Mouse (Mus musculus): ENCODE data around the gene Rab9b. TPM values are rescaled to one million over a fixed set of nuclear protein-coding genes. Genes with fewer than 3 reads are reported as not detected.

The Rab9b gene
- polyA plus RNA-seq (2014; fragmentation: Illumina TruSeq; extraction: RNeasy Lipid Tissue Mini Kit (QIAGEN cat#74804); ENCODE audit: low replicate concordance): 0.15 TPM

GRCm38 (mm10) chrX:136868061-136869040, at the start of gene Rab9b:
Gene Rab9b, minus strand, starts transcription at chrX:136868755.

GRCm38 (mm10) chrX:136822371-136822770, 46.2 kb downstream of the Rab9b start, which contains the start of gene Plp1:
Gene Plp1, plus strand, starts transcription at chrX:136822671.

Other genes with a start within 250 kb of the Rab9b start
- gene Tceal1, start 160.8 kb downstream of the Rab9b start, polyA plus RNA-seq (2014; fragmentation: Illumina TruSeq; extraction: RNeasy Lipid Tissue Mini Kit (QIAGEN cat#74804); ENCODE audit: low replicate concordance): 3.7 TPM
- gene Morf4l2, start 125.1 kb downstream of the Rab9b start, polyA plus RNA-seq (2014; fragmentation: Illumina TruSeq; extraction: RNeasy Lipid Tissue Mini Kit (QIAGEN cat#74804); ENCODE audit: low replicate concordance): 520 TPM
- not detected for gene Glra4, start 88.6 kb downstream of the Rab9b start, polyA plus RNA-seq (2014; fragmentation: Illumina TruSeq; extraction: RNeasy Lipid Tissue Mini Kit (QIAGEN cat#74804); ENCODE audit: low replicate concordance)
- gene Plp1, start 46.1 kb downstream of the Rab9b start, polyA plus RNA-seq (2014; fragmentation: Illumina TruSeq; extraction: RNeasy Lipid Tissue Mini Kit (QIAGEN cat#74804); ENCODE audit: low replicate concordance): 4.0 TPM
- not detected for gene H2bfm, start 58.6 kb upstream of the Rab9b start, polyA plus RNA-seq (2014; fragmentation: Illumina TruSeq; extraction: RNeasy Lipid Tissue Mini Kit (QIAGEN cat#74804); ENCODE audit: low replicate concordance)
- gene Tmsb15b2, start 106.7 kb upstream of the Rab9b start, polyA plus RNA-seq (2014; fragmentation: Illumina TruSeq; extraction: RNeasy Lipid Tissue Mini Kit (QIAGEN cat#74804); ENCODE audit: low replicate concordance): 77.7 TPM
- gene Tmsb15l, start 108.1 kb upstream of the Rab9b start, polyA plus RNA-seq (2014; fragmentation: Illumina TruSeq; extraction: RNeasy Lipid Tissue Mini Kit (QIAGEN cat#74804); ENCODE audit: low replicate concordance): 9.2 TPM
- gene Tmsb15b1, start 108.1 kb upstream of the Rab9b start, polyA plus RNA-seq (2014; fragmentation: Illumina TruSeq; extraction: RNeasy Lipid Tissue Mini Kit (QIAGEN cat#74804); ENCODE audit: low replicate concordance): 17.8 TPM
- gene Zcchc18, start 124.4 kb upstream of the Rab9b start, polyA plus RNA-seq (2014; fragmentation: Illumina TruSeq; extraction: RNeasy Lipid Tissue Mini Kit (QIAGEN cat#74804); ENCODE audit: low replicate concordance): 2.3 TPM
- gene Slc25a53, start 169.5 kb upstream of the Rab9b start, polyA plus RNA-seq (2014; fragmentation: Illumina TruSeq; extraction: RNeasy Lipid Tissue Mini Kit (QIAGEN cat#74804); ENCODE audit: low replicate concordance): 6.3 TPM
- gene Fam199x, start 180.8 kb upstream of the Rab9b start, polyA plus RNA-seq (2014; fragmentation: Illumina TruSeq; extraction: RNeasy Lipid Tissue Mini Kit (QIAGEN cat#74804); ENCODE audit: low replicate concordance): 13.0 TPM

Data from small intestine, adult 10 weeks (tissue).